Mouse (Mus musculus): ENCODE results near the gene Csrp1.

The Csrp1 gene

GRCm38 (mm10) chr1:135731897-135732684 lies 12.2 kb downstream of the Csrp1 start:
- DNase-seq (ENCODE audit: low spot score) = no peak

- DNase-seq (ENCODE audit: low spot score) = no peak
Observed at GRCm38 (mm10) chr1:135734225-135734937, 14.5 kb downstream of the Csrp1 start.

- no peak for DNase-seq (ENCODE audit: low spot score)
Observed at GRCm38 (mm10) chr1:135735460-135735859, 15.6 kb downstream of the Csrp1 start.

- DNase-seq (ENCODE audit: low spot score) = no peak
Observed at GRCm38 (mm10) chr1:135744987-135745386, 25.1 kb downstream of the Csrp1 start.

GRCm38 (mm10) chr1:135746248-135746647 lies 26.4 kb downstream of the Csrp1 start:
- DNase-seq (ENCODE audit: low spot score) = no peak

GRCm38 (mm10) chr1:135752737-135753348 lies 33.0 kb downstream of the Csrp1 start:
- DNase-seq (ENCODE audit: low spot score) = peak; percentile 91

- no peak for DNase-seq (ENCODE audit: low spot score)
Observed at GRCm38 (mm10) chr1:135755287-135755686, 35.4 kb downstream of the Csrp1 start.

- no peak for DNase-seq (ENCODE audit: low spot score)
Observed at GRCm38 (mm10) chr1:135755913-135756312, 36.1 kb downstream of the Csrp1 start.

GRCm38 (mm10) chr1:135757287-135757686 lies 37.4 kb downstream of the Csrp1 start:
- no peak for DNase-seq (ENCODE audit: low spot score)

- DNase-seq (ENCODE audit: low spot score) = no peak
Observed at GRCm38 (mm10) chr1:135759685-135760084, 39.8 kb downstream of the Csrp1 start.

GRCm38 (mm10) chr1:135760216-135760615 lies 40.4 kb downstream of the Csrp1 start:
- no peak for DNase-seq (ENCODE audit: low spot score)

- DNase-seq (ENCODE audit: low spot score) = no peak
Observed at GRCm38 (mm10) chr1:135761728-135762127, 41.9 kb downstream of the Csrp1 start.

GRCm38 (mm10) chr1:135763503-135764205 lies 43.8 kb downstream of the Csrp1 start:
- no peak for DNase-seq (ENCODE audit: low spot score)

- no peak for DNase-seq (ENCODE audit: low spot score)
Observed at GRCm38 (mm10) chr1:135764206-135764528, 44.3 kb downstream of the Csrp1 start.

- DNase-seq (ENCODE audit: low spot score) = peak; percentile 73
Observed at GRCm38 (mm10) chr1:135765645-135766591, 46.1 kb downstream of the Csrp1 start, which contains the start of gene Phlda3. Gene Phlda3 (plus strand): TSS chr1:135766119.

- no peak for DNase-seq (ENCODE audit: low spot score)
Observed at GRCm38 (mm10) chr1:135766592-135767306, 46.9 kb downstream of the Csrp1 start.

- DNase-seq (ENCODE audit: low spot score) = no peak
Observed at GRCm38 (mm10) chr1:135767324-135767890, 47.5 kb downstream of the Csrp1 start.

GRCm38 (mm10) chr1:135768400-135768799 lies 48.5 kb downstream of the Csrp1 start:
- no peak for DNase-seq (ENCODE audit: low spot score)

- DNase-seq (ENCODE audit: low spot score) = no peak
Observed at GRCm38 (mm10) chr1:135770237-135770636, 50.4 kb downstream of the Csrp1 start.

- no peak for DNase-seq (ENCODE audit: low spot score)
Observed at GRCm38 (mm10) chr1:135770896-135771572, 51.2 kb downstream of the Csrp1 start.

All from ovary, postnatal 14 days (tissue).